Mouse (Mus musculus) forebrain, embryonic 10.5 days (tissue): ENCODE results near the gene Nfe2l2. TPM values are rescaled to one million over a fixed set of nuclear protein-coding genes. Genes with fewer than 3 reads are reported as not detected.
A peak's percentile ranks its signal among the peaks of the same experiment; 100 is the strongest.
"Not testable (repeated sequence)": the region's sequence is repeated elsewhere in the genome, so short reads cannot be mapped to it uniquely, and the experiment has no call there.

ENCODE experiments used
- DNase-seq: peaks from one replicate; pipeline ENCODE4 v3.0.0-alpha.2; 2017; ENCODE audit warnings: low spot score; ENCODE audit errors: extremely low spot score
- H3K27ac ChIP-seq: fragments of 300-500 bp; sonication (generic); 2 replicates; pipeline ENCODE4 v1.5.1; 2016; ENCODE audit warnings: mild to moderate bottlenecking
- H3K27me3 ChIP-seq: fragments of 300-500 bp; sonication (generic); 2 replicates; pipeline ENCODE4 v1.6.1; 2016; ENCODE audit warnings: mild to moderate bottlenecking; ENCODE audit not compliant: poor library complexity, severe bottlenecking
- H3K36me3 ChIP-seq: fragments of 300-500 bp; sonication (generic); replicated peaks from 2 replicates; pipeline ENCODE4 v1.6.1; 2016; ENCODE audit warnings: mild to moderate bottlenecking, moderate library complexity
- H3K4me1 ChIP-seq: fragments of 300-500 bp; sonication (generic); 2 replicates; pipeline ENCODE4 v1.6.1; 2016
- H3K4me3 ChIP-seq: fragments of 300-500 bp; sonication (generic); 2 replicates; pipeline ENCODE4 v1.5.1; 2016; ENCODE audit warnings: mild to moderate bottlenecking, moderate library complexity
- H3K9me3 ChIP-seq: fragments of 300-500 bp; sonication (generic); 2 replicates; pipeline ENCODE4 v1.6.1; 2016; ENCODE audit warnings: mild to moderate bottlenecking, moderate library complexity
- WGBS: fragments of 180-500 bp; shearing (Covaris S2); methylation state at CpG from one replicate; pipeline ENCODE4 v1.1.7; 2016; 5-methylcytosine and 5-hydroxymethylcytosine counted together
- polyA plus RNA-seq: library from polyadenylated mRNA; unstranded; fragments of >200 nt; fragmentation: Nextera tagmentation; extraction: Ambion mirVana; gene quantifications from 2 replicates; pipeline ENCODE4 v1.2.1, GENCODE M21; 2016

Gene Nfe2l2
- polyA plus RNA-seq, 1 experiment from 2014 or later, result 23.8 TPM

GRCm38 (mm10) chr2:75703375-75704181 is 863 bp downstream of the Nfe2l2 start:
- H3K4me1 ChIP-seq, result peaks cover 80% of the 10 kb centered on the region
- under 1% methylated on average over 62 of the region's 62 CpGs for WGBS
- peak; percentile 92 for DNase-seq

GRCm38 (mm10) chr2:75702588-75702976 is 1.9 kb downstream of the Nfe2l2 start:
- Histone ChIP-seq H3K27ac (peak overlapping the region; percentile 97), H3K27me3 (no peaks in the 10 kb centered on the region), H3K9me3 (no peaks in the 10 kb centered on the region), H3K4me1 (peaks cover 87% of the 10 kb centered on the region), H3K4me3 (peak overlapping the region; percentile 78), H3K36me3 (no peaks in the 10 kb centered on the region)
- no peak for DNase-seq
- 59% methylated on average over 5 of the region's 5 CpGs for WGBS

More at GRCm38 (mm10) chr2:75703375-75704181, 863 bp downstream of the Nfe2l2 start:
- no peaks in the 10 kb centered on the region for H3K9me3 ChIP-seq
- H3K27ac ChIP-seq, result peak overlapping the region; percentile 97
- no peaks in the 10 kb centered on the region for H3K36me3 ChIP-seq
- H3K27me3 ChIP-seq, result no peaks in the 10 kb centered on the region
- peak overlapping the region; percentile 78 for H3K4me3 ChIP-seq

DNA sequence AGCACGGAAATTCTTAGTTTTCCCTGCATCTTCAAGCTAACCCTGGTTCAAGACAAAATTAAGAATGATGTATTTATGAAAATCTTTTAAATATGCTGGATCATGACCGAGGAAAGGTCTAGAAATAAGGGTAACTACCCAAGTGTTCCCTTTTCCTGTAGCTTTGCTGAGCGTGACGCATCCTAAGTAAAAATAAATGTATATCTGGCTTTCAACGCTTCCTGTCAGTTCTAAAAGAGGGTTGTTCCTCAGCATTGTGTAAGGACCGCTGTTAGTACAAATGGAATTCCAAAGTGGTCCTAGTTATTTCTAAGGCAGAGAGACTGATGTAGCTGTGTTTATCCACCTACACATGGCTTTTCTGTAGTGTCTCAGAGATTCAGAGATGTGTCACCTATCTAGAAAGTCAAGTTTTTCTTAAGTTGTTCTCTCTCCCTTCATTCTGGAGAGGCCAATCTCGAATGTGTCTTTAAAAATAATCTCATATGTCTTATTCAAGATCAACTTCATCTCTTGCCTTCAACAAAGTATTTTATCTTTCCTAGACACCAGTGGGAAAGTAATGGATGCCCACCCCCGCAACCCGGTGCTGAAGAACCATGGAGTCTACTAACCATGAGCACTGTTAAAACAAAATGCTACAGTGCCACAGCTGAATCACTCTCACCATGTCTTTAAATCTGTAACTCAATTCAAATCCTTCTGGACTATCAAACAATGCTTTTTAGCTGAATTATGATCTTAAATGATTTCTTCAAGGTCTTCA is 2.4 kb downstream of the Nfe2l2 start:
- whole genome bisulfite sequencing, result 86% methylated on average over 9 of the region's 9 CpGs
- Histone ChIP-seq H3K9me3 (no peaks in the 10 kb centered on the region), H3K4me1 (peaks cover 85% of the 10 kb centered on the region), H3K27me3 (no peaks in the 10 kb centered on the region), H3K27ac (peak overlapping the region; percentile 97; the same call in 1 of the 2 replicates), H3K36me3 (no peaks in the 10 kb centered on the region), H3K4me3 (peak overlapping the region; percentile 78)
- no peak for DNase-seq

DNA sequence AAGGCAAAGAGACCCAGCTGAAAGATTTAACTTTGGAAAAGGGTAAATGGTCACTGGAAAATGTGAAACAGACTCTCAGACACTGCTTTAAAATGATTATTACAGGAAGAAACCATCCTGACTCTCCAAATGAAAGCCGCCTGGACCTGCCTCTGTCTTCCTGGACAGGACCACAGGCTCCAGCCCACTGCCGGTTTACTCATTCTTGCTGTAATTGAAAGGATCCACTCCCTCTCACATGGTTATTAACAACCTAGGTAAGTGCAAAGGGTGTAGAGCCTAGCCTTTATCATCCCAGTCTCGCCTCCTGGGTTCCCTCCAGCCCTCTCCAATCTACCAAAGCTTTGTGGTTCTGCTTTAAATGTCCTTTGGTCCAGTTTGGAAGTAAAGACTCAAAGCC is 3.2 kb downstream of the Nfe2l2 start:
- Histone ChIP-seq H3K4me3 (no peak overlapping the region), H3K4me1 (peaks cover 85% of the 10 kb centered on the region), H3K36me3 (no peaks in the 10 kb centered on the region), H3K9me3 (no peaks in the 10 kb centered on the region), H3K27ac (no peak overlapping the region), H3K27me3 (no peaks in the 10 kb centered on the region)
- WGBS, result 72% methylated on average over 3 of the region's 3 CpGs
- no peak for DNase-seq

GRCm38 (mm10) chr2:75700543-75700942 is 3.9 kb downstream of the Nfe2l2 start:
- no peak for DNase-seq
- Histone ChIP-seq H3K27me3 (no peaks in the 10 kb centered on the region), H3K36me3 (no peaks in the 10 kb centered on the region), H3K9me3 (no peaks in the 10 kb centered on the region), H3K4me1 (peaks cover 88% of the 10 kb centered on the region), H3K27ac (no peak overlapping the region), H3K4me3 (no peak overlapping the region)
- WGBS, result 90% methylated on average over 3 of the region's 3 CpGs

DNA sequence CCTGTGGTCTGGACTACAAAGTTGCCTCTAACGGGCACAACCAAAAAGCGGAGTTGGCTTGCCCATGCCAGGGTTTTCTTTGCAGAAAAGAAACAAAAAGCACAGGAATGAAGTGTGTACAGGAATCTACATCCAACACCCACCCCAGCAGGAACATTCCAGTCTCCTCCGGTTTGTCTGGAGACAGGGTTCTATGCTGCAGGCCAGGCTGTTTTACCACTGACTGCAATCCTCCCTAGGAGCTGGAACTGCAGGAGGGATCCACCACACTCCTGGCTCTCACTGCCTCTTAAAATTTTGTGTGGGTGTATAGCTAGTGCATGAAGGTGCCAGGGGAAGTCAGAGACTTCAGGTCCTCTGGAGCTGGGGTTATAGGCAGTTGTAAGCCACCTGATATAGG is 5.6 kb downstream of the Nfe2l2 start:
- no peak for DNase-seq
- peaks cover 76% of the 10 kb centered on the region for H3K4me1 ChIP-seq
- no peak overlapping the region for H3K4me3 ChIP-seq
- 0 out of 2 replicates have a peak, but pooled peaks cover 2% of the 10 kb centered on the region for H3K36me3 ChIP-seq
- H3K27me3 ChIP-seq, result no peaks in the 10 kb centered on the region
- no peaks in the 10 kb centered on the region for H3K9me3 ChIP-seq
- 84% methylated on average over 3 of the region's 3 CpGs for WGBS
- no peak overlapping the region for H3K27ac ChIP-seq

DNA sequence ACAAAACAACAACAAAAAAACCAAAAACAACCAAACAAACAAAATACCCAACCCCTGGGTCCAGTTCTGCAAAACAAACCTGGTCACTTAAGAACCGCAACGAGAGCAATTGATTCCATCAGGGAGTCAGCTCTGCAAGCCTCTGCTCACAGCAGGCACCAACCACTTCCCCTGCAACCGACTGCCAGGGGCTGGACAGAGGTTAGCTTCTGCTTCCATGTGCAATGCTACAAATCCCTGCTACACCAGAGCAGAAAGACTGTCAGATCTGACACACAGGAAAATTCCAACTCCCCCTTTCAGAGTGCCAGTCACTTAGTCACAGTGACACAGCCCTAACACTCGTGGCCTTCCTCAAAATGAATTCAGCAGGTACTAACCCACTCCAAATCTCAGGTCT is 6.4 kb downstream of the Nfe2l2 start:
- Histone ChIP-seq H3K27ac (no peak overlapping the region), H3K27me3 (no peaks in the 10 kb centered on the region), H3K9me3 (no peaks in the 10 kb centered on the region), H3K36me3 (0 out of 2 replicates have a peak, but pooled peaks cover 2% of the 10 kb centered on the region), H3K4me1 (peaks cover 76% of the 10 kb centered on the region), H3K4me3 (no peak overlapping the region)
- 34% methylated on average over 4 of the region's 4 CpGs for WGBS
- no peak for DNase-seq

- H3K9me3 ChIP-seq, result no peaks in the 10 kb centered on the region
- H3K27ac ChIP-seq, result no peak overlapping the region
- H3K4me1 ChIP-seq, result peaks cover 76% of the 10 kb centered on the region
- no peaks in the 10 kb centered on the region for H3K27me3 ChIP-seq
- WGBS, result 93% methylated on average over 3 of the region's 3 CpGs
- 0 out of 2 replicates have a peak, but pooled peaks cover 2% of the 10 kb centered on the region for H3K36me3 ChIP-seq
- DNase-seq, result no peak
- no peak overlapping the region for H3K4me3 ChIP-seq
Observed at GRCm38 (mm10) chr2:75697222-75697621, 7.2 kb downstream of the Nfe2l2 start.

DNA sequence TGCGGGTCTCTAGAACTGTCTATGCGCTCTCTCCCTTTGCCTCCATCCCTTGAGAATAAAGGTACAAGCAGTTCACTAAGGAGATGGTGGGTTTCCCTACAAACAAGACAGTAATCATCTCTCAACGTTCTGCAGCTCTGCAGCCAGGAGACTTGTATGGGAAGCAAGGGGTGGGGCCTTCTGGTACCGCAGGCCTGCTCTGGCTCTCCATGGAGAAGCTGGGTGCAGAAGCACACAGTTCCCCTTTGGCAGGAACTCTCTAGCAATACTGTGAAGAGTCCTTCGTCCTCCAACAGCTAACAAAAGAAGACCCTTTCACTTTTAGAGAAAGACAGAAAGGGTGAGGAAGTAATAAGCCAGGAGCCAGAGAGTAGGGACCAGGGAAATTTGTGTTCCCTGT is 8.1 kb downstream of the Nfe2l2 start:
- Histone ChIP-seq H3K27me3 (no peaks in the 10 kb centered on the region), H3K9me3 (no peaks in the 10 kb centered on the region), H3K36me3 (0 out of 2 replicates have a peak, but pooled peaks cover 2% of the 10 kb centered on the region), H3K4me3 (no peak overlapping the region), H3K4me1 (peaks cover 70% of the 10 kb centered on the region), H3K27ac (no peak overlapping the region)
- 73% methylated on average over 5 of the region's 5 CpGs for WGBS
- DNase-seq, result no peak

GRCm38 (mm10) chr2:75695676-75696350 is 8.6 kb downstream of the Nfe2l2 start:
- 0 out of 2 replicates have a peak, but pooled peaks cover 2% of the 10 kb centered on the region for H3K36me3 ChIP-seq
- WGBS, result 70% methylated on average over 9 of the region's 9 CpGs
- no peaks in the 10 kb centered on the region for H3K27me3 ChIP-seq
- DNase-seq, result no peak
- peaks cover 65% of the 10 kb centered on the region for H3K4me1 ChIP-seq
- no peak overlapping the region for H3K4me3 ChIP-seq
- no peak overlapping the region for H3K27ac ChIP-seq
- H3K9me3 ChIP-seq, result no peaks in the 10 kb centered on the region

GRCm38 (mm10) chr2:75694926-75695325 is 9.5 kb downstream of the Nfe2l2 start:
- not testable (repeated sequence) for H3K4me3 ChIP-seq, H3K9me3 ChIP-seq, H3K27ac ChIP-seq, DNase-seq, H3K27me3 ChIP-seq, H3K36me3 ChIP-seq
- peaks cover 62% of the 10 kb centered on the region for H3K4me1 ChIP-seq
- WGBS, result 92% methylated on average over 3 of the region's 3 CpGs

GRCm38 (mm10) chr2:75692369-75692768 is 12.1 kb downstream of the Nfe2l2 start:
- H3K36me3 ChIP-seq, result peaks cover 2% of the 10 kb centered on the region; the same call in 1 of the 2 replicates
- no peak for DNase-seq
- H3K4me3 ChIP-seq, result no peak overlapping the region
- H3K9me3 ChIP-seq, result no peaks in the 10 kb centered on the region
- peaks cover 47% of the 10 kb centered on the region for H3K4me1 ChIP-seq
- WGBS, result 92% methylated on average over 6 of the region's 6 CpGs
- H3K27ac ChIP-seq, result no peak overlapping the region
- no peaks in the 10 kb centered on the region for H3K27me3 ChIP-seq
